Comparison of ENCODE assay signal across 8 mouse cellular contexts in genomic region chr6:92706145-92706466, GRCm38 (mm10). TPM values are rescaled to one million over a fixed set of nuclear protein-coding genes. Genes with fewer than 3 reads are reported as not detected.
DNase-seq lines count a peak whose midpoint lies in the region; ATAC-seq and TF ChIP-seq lines count a peak whose summit lies in the region.

Gene Prickle2 (minus strand): TSS chr6:92706155.

- no peak for TF ChIP-seq CTCF in lung, adult 2 months (IDR thresholded peaks at IDR 0.05; ENCODE audit: insufficient read depth, low read length)

- peak; percentile 57; the same call in 1 of the 2 replicates for TF ChIP-seq POLR2A in lung, adult 2 months (IDR thresholded peaks at IDR 0.05; ENCODE audit: borderline replicate concordance, extremely low read depth, low read depth, low read length)

- H3K4me3 ChIP-seq in lung, adult 2 months (replicated peaks; ENCODE audit: extremely low read depth, low read depth, low read length) = peak within 1 kb of the TSS; percentile 61

- peaks cover 5% of the 10 kb centered on the region; the same call in 1 of the 2 replicates for H3K4me1 ChIP-seq in lung, adult 2 months (ENCODE audit: control insufficient read depth, insufficient read depth, low read length)

- peak; percentile 77 for DNase-seq in ZHBTc4 (ENCODE audit: low read depth, low spot score)
- peak; percentile 21 for DNase-seq in cerebellum, adult 9-11 months
- peak; percentile 43 to 68 for DNase-seq in frontal cortex, adult 2 months (ENCODE audit: extremely low spot score in 1 of 2, low spot score in 1 of 2)
- DNase-seq in layer of hippocampus, adult 9-11 months = peak; percentile 73
- DNase-seq in lung, adult 2 months = peak; percentile 69
- peak; percentile 80 for DNase-seq in ovary, postnatal 36 days (ENCODE audit: low spot score)
- DNase-seq in T-cell, adult 2 months (ENCODE audit: low spot score) = no peak

- ATAC-seq in hematopoietic stem cell, adult 5-6 weeks (replicated peaks in 1 of 2; ENCODE audit: insufficient read depth in 1 of 2, low FRiP score in 2 of 2, low TSS enrichment in 1 of 2, low read depth in 1 of 2, poor library complexity in 2 of 2, severe bottlenecking in 2 of 2) = peak; percentile 76 to 87

- WGBS in lung, adult 2 months = 1% methylated on average over 24 of the region's 24 CpGs

RNA-seq across cellular contexts. Expression of gene Prickle2, which starts in this region (rescaled TPM):
- 53.5 and 57.3 TPM in 2 replicates for polyA plus RNA-seq in frontal cortex, adult 2 months (2012; rRNA removed)
- total RNA-seq in hematopoietic stem cell, adult 5-6 weeks (2017) = 0.05 TPM in 1 of 2 replicates, not detected in the other
- 22.7 and 23.6 TPM in 2 replicates for polyA plus RNA-seq in lung, adult 2 months (2012; rRNA removed)

Comparison
In these comparisons a context has a peak if more than half of its experiments do, and no peak if none do; other contexts are left out.
1. Peak in ATAC-seq in hematopoietic stem cell, adult 5-6 weeks; RNA of the gene not detected or under 1 TPM.